Comparison of ENCODE assay signal across 11 mouse cellular contexts in genomic region chr11:116571767-116572679, GRCm38 (mm10). TPM values are rescaled to one million over a fixed set of nuclear protein-coding genes. Genes with fewer than 3 reads are reported as not detected.
DNase-seq lines count a peak whose midpoint lies in the region; ATAC-seq and TF ChIP-seq lines count a peak whose summit lies in the region.
"Had no signal": no experiment of that assay in that cellular context is flagged by ENCODE, and none has a peak within 500 bp of the region (broad histone marks: within the 10 kb centered on the region; RNA-seq: fewer than 3 reads in every experiment).

No protein-coding gene starts in this region.

- peak overlapping the region; percentile 87 for H3K4me2 ChIP-seq in heart, embryonic 13.5 days
- no peak overlapping the region for H3K4me2 ChIP-seq in midbrain, embryonic 11.5 days
- H3K4me2 ChIP-seq in midbrain, embryonic 14.5 days (ENCODE audit: low read length) = no peak overlapping the region
- H3K4me2 ChIP-seq: forebrain, embryonic 13.5 days; limb, embryonic 12.5 days had no signal

- no peak for ATAC-seq in heart, embryonic 13.5 days (ENCODE audit: extremely low read depth, insufficient number of reproducible peaks, low FRiP score, low TSS enrichment)
- no peak for ATAC-seq in midbrain, embryonic 11.5 days (ENCODE audit: low FRiP score)
- ATAC-seq in midbrain, embryonic 14.5 days (ENCODE audit: low FRiP score, low TSS enrichment) = no peak
- ATAC-seq: forebrain, embryonic 13.5 days; Patski had no signal

- H3K36me3 ChIP-seq in heart, embryonic 13.5 days = no peaks in the 10 kb centered on the region
- H3K36me3 ChIP-seq in spleen, adult 2 months (ENCODE audit: control insufficient read depth, insufficient read depth, low read length) = no peaks in the 10 kb centered on the region
- H3K36me3 ChIP-seq in midbrain, embryonic 11.5 days (ENCODE audit: control insufficient read depth, insufficient read depth, low read length) = no peaks in the 10 kb centered on the region
- H3K36me3 ChIP-seq in midbrain, embryonic 14.5 days (ENCODE audit: control insufficient read depth, insufficient read depth, low read length) = no peaks in the 10 kb centered on the region
- H3K36me3 ChIP-seq: limb, embryonic 12.5 days had no signal

- H3K4me3 ChIP-seq in left cerebral cortex, adult 2 months = no peak overlapping the region
- peak overlapping the region; percentile 24 for H3K4me3 ChIP-seq in heart, embryonic 13.5 days
- H3K4me3 ChIP-seq in spleen, adult 2 months (ENCODE audit: extremely low read depth, insufficient read depth, insufficient read length) = no peak overlapping the region
- no peak overlapping the region for H3K4me3 ChIP-seq in midbrain, embryonic 11.5 days (ENCODE audit: low read depth, low read length)
- H3K4me3 ChIP-seq in midbrain, embryonic 14.5 days (replicated peaks; ENCODE audit: low read depth, low read length) = no peak overlapping the region
- H3K4me3 ChIP-seq: forebrain, embryonic 13.5 days; limb, embryonic 12.5 days had no signal

- no peaks in the 10 kb centered on the region for H3K27me3 ChIP-seq in heart, embryonic 13.5 days (replicated peaks)
- H3K27me3 ChIP-seq in spleen, adult 2 months (ENCODE audit: control insufficient read depth, insufficient read depth, low read length) = no peaks in the 10 kb centered on the region
- H3K27me3 ChIP-seq in midbrain, embryonic 11.5 days (ENCODE audit: control insufficient read depth, insufficient read depth, low read length) = no peaks in the 10 kb centered on the region
- H3K27me3 ChIP-seq in midbrain, embryonic 14.5 days (ENCODE audit: control insufficient read depth, insufficient read depth, low read length) = no peaks in the 10 kb centered on the region
- H3K27me3 ChIP-seq: forebrain, embryonic 13.5 days; limb, embryonic 12.5 days; Patski had no signal

- no peak for TF ChIP-seq CTCF in left cerebral cortex, adult 2 months (IDR thresholded peaks at IDR 0.05)
- no peak for TF ChIP-seq CTCF in spleen, adult 2 months (IDR thresholded peaks at IDR 0.05; ENCODE audit: extremely low read depth, insufficient read depth, insufficient read length, insufficient replicate concordance)

- H3K9me3 ChIP-seq in heart, embryonic 13.5 days = no peaks in the 10 kb centered on the region
- no peaks in the 10 kb centered on the region for H3K9me3 ChIP-seq in midbrain, embryonic 11.5 days (ENCODE audit: control insufficient read depth, low read length)
- no peaks in the 10 kb centered on the region for H3K9me3 ChIP-seq in midbrain, embryonic 14.5 days (ENCODE audit: control insufficient read depth, low read length)
- H3K9me3 ChIP-seq: forebrain, embryonic 13.5 days; limb, embryonic 12.5 days had no signal

- no peak for TF ChIP-seq POLR2A in spleen, adult 2 months (IDR thresholded peaks at IDR 0.05; ENCODE audit: low read depth, low read length)

- no peak for DNase-seq in left cerebral cortex, adult 2 months (ENCODE audit: extremely low spot score in 1 of 2, low spot score in 2 of 2)
- DNase-seq in left cerebral cortex, postnatal 10 days (ENCODE audit: extremely low spot score in 1 of 2, low spot score in 2 of 2) = no peak
- DNase-seq in adrenal gland, postnatal 36 days = peak; percentile 83 to 89
- no peak for DNase-seq in spleen, adult 2 months (ENCODE audit: low read depth in 1 of 2, low spot score in 2 of 2)
- no peak for DNase-seq in midbrain, embryonic 11.5 days (ENCODE audit: low spot score, missing footprints)
- no peak for DNase-seq in midbrain, embryonic 14.5 days
- no peak for DNase-seq in kidney, postnatal 14 days

- 64% methylated on average over 19 of the region's 19 CpGs for WGBS in heart, embryonic 13.5 days
- WGBS in spleen, adult 2 months = 51% methylated on average over 19 of the region's 19 CpGs
- 90% methylated on average over 19 of the region's 19 CpGs for WGBS in midbrain, embryonic 11.5 days
- WGBS in midbrain, embryonic 14.5 days = 89% methylated on average over 19 of the region's 19 CpGs

- H3K4me1 ChIP-seq in heart, embryonic 13.5 days = peaks cover 86% of the 10 kb centered on the region
- H3K4me1 ChIP-seq in spleen, adult 2 months (ENCODE audit: control insufficient read depth, insufficient read depth, insufficient read length) = no peaks in the 10 kb centered on the region
- peaks cover 21% of the 10 kb centered on the region for H3K4me1 ChIP-seq in midbrain, embryonic 11.5 days (ENCODE audit: control insufficient read depth, insufficient read depth, low read length)
- peaks cover 37% of the 10 kb centered on the region for H3K4me1 ChIP-seq in midbrain, embryonic 14.5 days (ENCODE audit: control insufficient read depth, insufficient read depth, low read length)

- intact Hi-C loops in left cerebral cortex, adult 2 months (cut with DNase I) = no loop called here
- intact Hi-C loops in left cerebral cortex, postnatal 10 days (cut with DNase I) = no loop called here

- peak overlapping the region; percentile 64 for H3K9ac ChIP-seq in heart, embryonic 13.5 days
- no peak overlapping the region for H3K9ac ChIP-seq in midbrain, embryonic 11.5 days (ENCODE audit: low read length)
- H3K9ac ChIP-seq in midbrain, embryonic 14.5 days (replicated peaks; ENCODE audit: low read length) = no peak overlapping the region
- H3K9ac ChIP-seq: forebrain, embryonic 13.5 days; limb, embryonic 12.5 days had no signal

- H3K27ac ChIP-seq in left cerebral cortex, adult 2 months = peak overlapping the region; percentile 82
- H3K27ac ChIP-seq in heart, embryonic 13.5 days (replicated peaks) = peak overlapping the region; percentile 79
- H3K27ac ChIP-seq in spleen, adult 2 months (ENCODE audit: insufficient read depth, low read length) = peak overlapping the region; percentile 5; the same call in 1 of the 2 replicates
- H3K27ac ChIP-seq in midbrain, embryonic 11.5 days (ENCODE audit: low read depth, low read length) = no peak overlapping the region
- H3K27ac ChIP-seq in midbrain, embryonic 14.5 days (replicated peaks; ENCODE audit: low read depth, low read length) = no peak overlapping the region
- H3K27ac ChIP-seq: forebrain, embryonic 13.5 days; limb, embryonic 12.5 days had no signal

RNA-seq across cellular contexts. Expression of gene Ube2o, which starts 9.2 kb away (rescaled TPM):
- total RNA-seq in left cerebral cortex, adult 2 months (2021) = 100 to 1,000 TPM; 123 to 125 TPM
- 100 to 1,000 TPM; 136 to 140 TPM for total RNA-seq in left cerebral cortex, postnatal 10 days (2021)
- 10 to 100 TPM; 26.6 to 29.3 TPM for total RNA-seq in adrenal gland, postnatal 36 days (2021)
- 7.9 and 8.3 TPM in 2 replicates for polyA plus RNA-seq in heart, embryonic 13.5 days (2015; fragmentation: Nextera tagmentation; extraction: Ambion mirVana)
- polyA plus RNA-seq in spleen, adult 2 months (2012; rRNA removed) = 42.3 and 77.3 TPM in 2 replicates
- polyA plus RNA-seq in midbrain, embryonic 11.5 days (2014; fragmentation: Nextera tagmentation; extraction: Ambion mirVana) = 13.6 and 18.7 TPM in 2 replicates
- polyA plus RNA-seq in midbrain, embryonic 14.5 days (2014; fragmentation: Nextera tagmentation; extraction: Ambion mirVana) = 26.1 and 26.9 TPM in 2 replicates

RNA-seq across cellular contexts. Expression of gene Aanat, which starts 14.2 kb away (rescaled TPM):
- 1 to 10 TPM; 1.3 to 2.2 TPM for total RNA-seq in left cerebral cortex, adult 2 months (2021)
- 1 to 10 TPM; 1.0 to 1.6 TPM for total RNA-seq in left cerebral cortex, postnatal 10 days (2021)
- total RNA-seq in adrenal gland, postnatal 36 days (2021) = not detected
- polyA plus RNA-seq in heart, embryonic 13.5 days (2015; fragmentation: Nextera tagmentation; extraction: Ambion mirVana) = not detected in 2 replicates
- polyA plus RNA-seq in spleen, adult 2 months (2012; rRNA removed) = not detected in 2 replicates
- not detected in 2 replicates for polyA plus RNA-seq in midbrain, embryonic 11.5 days (2014; fragmentation: Nextera tagmentation; extraction: Ambion mirVana)
- polyA plus RNA-seq in midbrain, embryonic 14.5 days (2014; fragmentation: Nextera tagmentation; extraction: Ambion mirVana) = 0.49 and 0.70 TPM in 2 replicates
- polyA plus RNA-seq: limb, embryonic 12.5 days; Patski had no signal

RNA-seq across cellular contexts. Expression of gene Sphk1, which starts 41.3 kb away (rescaled TPM):
- 1 to 10 TPM; 6.1 to 6.8 TPM for total RNA-seq in left cerebral cortex, adult 2 months (2021)
- 1 to 10 TPM; 4.3 to 5.2 TPM for total RNA-seq in left cerebral cortex, postnatal 10 days (2021)
- total RNA-seq in adrenal gland, postnatal 36 days (2021) = 1 to 10 TPM; 1.7 to 3.4 TPM
- 2.0 and 2.6 TPM in 2 replicates for polyA plus RNA-seq in heart, embryonic 13.5 days (2015; fragmentation: Nextera tagmentation; extraction: Ambion mirVana)
- 15.5 and 21.4 TPM in 2 replicates for polyA plus RNA-seq in spleen, adult 2 months (2012; rRNA removed)
- polyA plus RNA-seq in midbrain, embryonic 11.5 days (2014; fragmentation: Nextera tagmentation; extraction: Ambion mirVana) = 7.1 and 8.3 TPM in 2 replicates
- 5.4 and 6.0 TPM in 2 replicates for polyA plus RNA-seq in midbrain, embryonic 14.5 days (2014; fragmentation: Nextera tagmentation; extraction: Ambion mirVana)

RNA-seq across cellular contexts. Expression of gene Rhbdf2, which starts 54.8 kb away (rescaled TPM):
- total RNA-seq in left cerebral cortex, adult 2 months (2021) = 1 to 10 TPM; 1.9 to 2.0 TPM
- total RNA-seq in left cerebral cortex, postnatal 10 days (2021) = 1 to 10 TPM in 1 of 2 experiments, under 1 TPM in 1; 0.95 to 1.1 TPM
- 10 to 100 TPM; 12.5 to 17.5 TPM for total RNA-seq in adrenal gland, postnatal 36 days (2021)
- 7.2 and 8.0 TPM in 2 replicates for polyA plus RNA-seq in heart, embryonic 13.5 days (2015; fragmentation: Nextera tagmentation; extraction: Ambion mirVana)
- 84.5 and 91.2 TPM in 2 replicates for polyA plus RNA-seq in spleen, adult 2 months (2012; rRNA removed)
- 1.2 and 1.3 TPM in 2 replicates for polyA plus RNA-seq in midbrain, embryonic 11.5 days (2014; fragmentation: Nextera tagmentation; extraction: Ambion mirVana)
- 0.61 and 0.63 TPM in 2 replicates for polyA plus RNA-seq in midbrain, embryonic 14.5 days (2014; fragmentation: Nextera tagmentation; extraction: Ambion mirVana)

Comparison
In these comparisons a context has a peak if more than half of its experiments do, and no peak if none do; other contexts are left out.
1. DNase-seq: peak in adrenal gland, postnatal 36 days (2 of 2); none in left cerebral cortex, adult 2 months (0 of 2), left cerebral cortex, postnatal 10 days (0 of 2), spleen, adult 2 months (0 of 2), midbrain, embryonic 11.5 days (single experiment), midbrain, embryonic 14.5 days (single experiment) and kidney, postnatal 14 days (single experiment).
2. H3K27ac ChIP-seq: peak in left cerebral cortex, adult 2 months (single experiment), heart, embryonic 13.5 days (single experiment) and spleen, adult 2 months (single experiment); none in midbrain, embryonic 11.5 days (single experiment) and midbrain, embryonic 14.5 days (single experiment).